Mouse (Mus musculus) ES-E14 (cell line): ENCODE measurements around the gene Grip1.

ENCODE experiments used
- CHD2 ChIP-seq: IDR thresholded peaks from 2 replicates; pipeline ENCODE4 v1.6.1; 2014; ENCODE audit warnings: mild to moderate bottlenecking, low read depth, low read length, inconsistent platforms
- HCFC1 ChIP-seq: IDR thresholded peaks from 2 replicates; pipeline ENCODE4 v1.6.1; 2012; ENCODE audit warnings: low read length, inconsistent platforms, borderline replicate concordance; ENCODE audit not compliant: insufficient read depth
- MAFK ChIP-seq: IDR thresholded peaks from 2 replicates; pipeline ENCODE4 v1.6.1; 2014; ENCODE audit warnings: mild to moderate bottlenecking, low read depth, low read length, inconsistent platforms; ENCODE audit not compliant: insufficient read depth
- ZC3H11A ChIP-seq: IDR thresholded peaks from 2 replicates; pipeline ENCODE4 v1.6.1; 2012; ENCODE audit warnings: low read depth, mild to moderate bottlenecking, inconsistent platforms, low read length, borderline replicate concordance
- ZNF384 ChIP-seq: IDR thresholded peaks from 2 replicates; pipeline ENCODE4 v1.6.1; 2012; ENCODE audit warnings: low read depth, low read length, inconsistent platforms

GRCm38 (mm10) chr10:119541655-119542054 is 88.0 kb downstream of the Grip1 start:
- TF ChIP-seq CHD2 (no peak), ZNF384 (no peak), MAFK (no peak), ZC3H11A (no peak), HCFC1 (no peak)
